Mouse (Mus musculus): Measurements from ENCODE around the gene 5330417C22Rik. TPM values are rescaled to one million over a fixed set of nuclear protein-coding genes. Genes with fewer than 3 reads are reported as not detected.
A peak's percentile ranks its signal among the peaks of the same experiment; 100 is the strongest.

Gene 5330417C22Rik
- polyA plus RNA-seq, 1 experiment from 2014 or later, result 0.64 TPM

DNA sequence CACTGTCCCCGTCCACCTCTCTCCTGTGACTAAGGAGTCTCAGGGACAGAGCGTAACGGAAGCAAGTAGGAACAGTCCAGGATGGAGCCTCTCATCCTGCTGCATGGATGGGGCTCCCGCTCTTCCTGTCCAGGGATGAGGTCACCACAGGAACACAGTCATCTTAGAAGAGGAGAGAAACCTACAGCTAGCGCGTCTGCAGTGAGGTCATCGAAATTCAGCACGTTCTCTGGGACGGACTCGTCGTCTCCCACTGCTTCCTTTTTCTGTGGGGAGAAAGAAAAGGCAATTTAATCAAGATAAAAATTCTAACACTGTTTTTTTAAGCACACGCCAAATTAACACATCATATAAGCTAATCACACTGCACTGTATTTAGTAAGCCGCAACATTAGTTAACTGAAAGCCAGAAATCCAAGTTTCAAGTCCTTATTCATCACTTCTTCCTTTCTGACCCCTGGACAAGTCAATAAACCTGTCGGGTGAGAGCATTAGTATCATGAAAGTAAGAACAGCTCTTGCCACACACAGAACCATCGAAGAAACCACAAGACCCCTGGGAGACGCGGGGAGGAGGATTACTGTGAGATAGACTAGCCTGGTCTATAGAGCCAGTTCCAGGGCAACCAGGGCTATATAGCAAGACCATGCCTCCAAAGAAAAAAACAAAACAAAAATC lies 100.5 kb downstream of the 5330417C22Rik start:
- no peak for DNase-seq (ENCODE audit: low spot score)
- H3K27ac ChIP-seq (replicated peaks), result no peak overlapping the region
- no peaks in the 10 kb centered on the region for H3K27me3 ChIP-seq (replicated peaks; ENCODE audit: low read depth, poor library complexity, severe bottlenecking)
- no peaks in the 10 kb centered on the region for H3K9me3 ChIP-seq
- H3K36me3 ChIP-seq (replicated peaks), result peaks cover 81% of the 10 kb centered on the region
- 89% methylated on average over 17 of the region's 17 CpGs for WGBS
- H3K4me1 ChIP-seq, result peaks cover 38% of the 10 kb centered on the region
- H3K4me3 ChIP-seq, result no peak overlapping the region

GRCm38 (mm10) chr3:108433881-108434495 lies 102.3 kb downstream of the 5330417C22Rik start:
- Histone ChIP-seq H3K9me3 (no peaks in the 10 kb centered on the region), H3K36me3 (replicated peaks) (peaks cover 89% of the 10 kb centered on the region), H3K4me3 (peak overlapping the region; percentile 33), H3K27ac (replicated peaks) (peak overlapping the region; percentile 80), H3K4me1 (peaks cover 38% of the 10 kb centered on the region), H3K27me3 (replicated peaks; ENCODE audit: low read depth, poor library complexity, severe bottlenecking) (no peaks in the 10 kb centered on the region)
- 39% methylated on average over 19 of the region's 19 CpGs for WGBS
- no peak for DNase-seq (ENCODE audit: low spot score)

- H3K4me1 ChIP-seq, result peaks cover 38% of the 10 kb centered on the region
- no peaks in the 10 kb centered on the region for H3K9me3 ChIP-seq
- H3K27ac ChIP-seq (replicated peaks), result peak overlapping the region; percentile 80
- peak overlapping the region; percentile 33 for H3K4me3 ChIP-seq
- 31% methylated on average over 18 of the region's 18 CpGs for WGBS
- no peaks in the 10 kb centered on the region for H3K27me3 ChIP-seq (replicated peaks; ENCODE audit: low read depth, poor library complexity, severe bottlenecking)
- peak; percentile 71 for DNase-seq (ENCODE audit: low spot score)
- H3K36me3 ChIP-seq (replicated peaks), result peaks cover 89% of the 10 kb centered on the region
Observed at GRCm38 (mm10) chr3:108433188-108433880, 103.0 kb downstream of the 5330417C22Rik start.

- H3K27me3 ChIP-seq (replicated peaks; ENCODE audit: low read depth, poor library complexity, severe bottlenecking), result no peaks in the 10 kb centered on the region
- no peak for DNase-seq (ENCODE audit: low spot score)
- H3K27ac ChIP-seq (replicated peaks), result peak overlapping the region; percentile 80
- no peak overlapping the region for H3K4me3 ChIP-seq
- WGBS, result 68% methylated on average over 13 of the region's 13 CpGs
- peaks cover 93% of the 10 kb centered on the region for H3K36me3 ChIP-seq (replicated peaks)
- H3K9me3 ChIP-seq, result no peaks in the 10 kb centered on the region
- H3K4me1 ChIP-seq, result peaks cover 38% of the 10 kb centered on the region
Observed at GRCm38 (mm10) chr3:108432542-108433187, 103.7 kb downstream of the 5330417C22Rik start.

- 86% methylated on average over 6 of the region's 6 CpGs for WGBS
- H3K27me3 ChIP-seq (replicated peaks; ENCODE audit: low read depth, poor library complexity, severe bottlenecking), result no peaks in the 10 kb centered on the region
- H3K4me3 ChIP-seq, result no peak overlapping the region
- H3K36me3 ChIP-seq (replicated peaks), result peaks cover 56% of the 10 kb centered on the region
- H3K27ac ChIP-seq (replicated peaks), result peak overlapping the region; percentile 61
- H3K9me3 ChIP-seq, result no peaks in the 10 kb centered on the region
- DNase-seq (ENCODE audit: low spot score), result no peak
- H3K4me1 ChIP-seq, result peaks cover 35% of the 10 kb centered on the region
Observed at GRCm38 (mm10) chr3:108425624-108426018, 110.7 kb downstream of the 5330417C22Rik start.

GRCm38 (mm10) chr3:108424944-108425623 lies 111.3 kb downstream of the 5330417C22Rik start:
- WGBS, result 67% methylated on average over 7 of the region's 7 CpGs
- Histone ChIP-seq H3K4me3 (no peak overlapping the region), H3K27ac (replicated peaks) (peak overlapping the region; percentile 61), H3K4me1 (peaks cover 35% of the 10 kb centered on the region), H3K27me3 (replicated peaks; ENCODE audit: low read depth, poor library complexity, severe bottlenecking) (no peaks in the 10 kb centered on the region), H3K9me3 (no peaks in the 10 kb centered on the region), H3K36me3 (replicated peaks) (peaks cover 52% of the 10 kb centered on the region)
- no peak for DNase-seq (ENCODE audit: low spot score)

DNA sequence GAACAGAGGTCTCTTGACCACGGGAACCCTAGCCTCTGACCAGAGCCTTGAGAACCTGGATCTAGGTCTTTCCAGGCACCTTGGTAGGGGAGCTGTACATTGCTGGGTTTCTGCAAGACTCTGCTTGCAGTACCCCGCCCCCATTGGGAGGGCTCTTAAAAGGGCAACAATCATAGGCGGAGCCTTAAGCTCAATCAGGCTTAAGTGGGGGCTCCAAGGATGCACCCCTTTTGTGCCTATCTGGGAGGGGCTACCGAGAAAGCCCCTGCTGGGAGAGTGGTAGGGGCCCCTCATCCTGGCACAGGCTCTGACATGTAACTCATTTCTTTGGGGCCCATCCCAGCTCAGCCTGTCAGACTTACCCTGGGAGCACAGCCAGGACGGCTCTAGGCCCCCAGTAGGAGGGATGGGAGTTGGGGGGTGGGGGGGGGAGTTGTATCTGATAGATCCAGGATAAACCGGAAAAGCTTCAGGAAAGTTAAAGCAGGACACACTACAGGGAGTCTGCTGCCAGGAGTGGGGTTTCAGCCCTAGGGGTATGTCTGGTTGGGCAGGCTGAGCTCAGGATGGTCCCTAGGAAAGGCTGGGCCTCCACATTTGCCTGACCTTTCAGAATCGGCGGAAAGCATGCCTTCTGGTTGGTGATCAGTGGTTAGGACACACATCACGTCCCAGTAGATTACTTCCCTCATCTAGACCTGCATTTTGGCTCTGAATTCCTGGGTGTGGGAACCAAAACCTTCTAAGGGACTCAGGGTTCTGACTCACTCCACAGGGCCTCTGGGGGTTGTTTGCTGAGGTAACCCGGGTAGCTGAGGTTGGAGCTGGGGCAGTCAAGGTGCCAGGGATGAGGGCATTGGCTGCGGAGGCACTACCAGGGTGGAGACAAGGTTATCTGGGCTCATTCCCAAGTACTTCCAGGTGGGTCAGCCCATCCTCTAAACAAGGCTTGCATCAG lies 112.2 kb downstream of the 5330417C22Rik start:
- 19% methylated on average over 11 of the region's 11 CpGs for WGBS
- peak; percentile 58 for DNase-seq (ENCODE audit: low spot score)
- Histone ChIP-seq H3K36me3 (replicated peaks) (peaks cover 42% of the 10 kb centered on the region), H3K4me1 (peaks cover 35% of the 10 kb centered on the region), H3K27ac (replicated peaks) (peak overlapping the region; percentile 60), H3K9me3 (no peaks in the 10 kb centered on the region), H3K4me3 (peak overlapping the region; percentile 36), H3K27me3 (replicated peaks; ENCODE audit: low read depth, poor library complexity, severe bottlenecking) (no peaks in the 10 kb centered on the region)

GRCm38 (mm10) chr3:108423006-108423405 lies 113.3 kb downstream of the 5330417C22Rik start:
- H3K4me1 ChIP-seq, result peaks cover 35% of the 10 kb centered on the region

DNA sequence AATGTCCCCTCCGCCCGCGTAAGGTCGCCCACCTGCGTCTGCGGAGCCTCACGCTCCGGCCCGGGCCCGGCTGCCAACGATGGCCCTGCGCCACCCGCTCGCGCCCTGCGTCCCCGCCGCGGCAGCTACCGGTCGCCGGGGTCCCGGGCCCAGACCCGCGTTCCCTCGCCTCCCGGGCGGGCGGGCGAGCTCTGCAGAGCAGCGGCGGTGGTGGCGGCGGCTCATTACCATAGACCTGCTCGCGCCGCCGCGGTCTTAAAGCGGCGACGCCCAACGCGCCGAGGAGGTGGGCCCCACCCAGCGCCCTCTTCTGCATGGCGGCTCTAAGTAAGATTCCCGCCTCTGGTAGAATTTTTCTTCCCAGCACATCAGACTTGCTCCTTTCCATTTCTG lies 120.5 kb downstream of the 5330417C22Rik start:
- Histone ChIP-seq H3K36me3 (replicated peaks) (peaks cover 34% of the 10 kb centered on the region), H3K4me3 (peak overlapping the region; percentile 82), H3K27ac (replicated peaks) (peak overlapping the region; percentile 93), H3K9me3 (peaks cover 25% of the 10 kb centered on the region), H3K27me3 (replicated peaks; ENCODE audit: low read depth, poor library complexity, severe bottlenecking) (peaks cover 42% of the 10 kb centered on the region), H3K4me1 (peaks cover 29% of the 10 kb centered on the region)
- WGBS, result under 1% methylated on average over 48 of the region's 48 CpGs
- peak; percentile 90 for DNase-seq (ENCODE audit: low spot score)

More at GRCm38 (mm10) chr3:108423006-108423405, 113.3 kb downstream of the 5330417C22Rik start:
- H3K9me3 ChIP-seq, result no peaks in the 10 kb centered on the region
- peaks cover 6% of the 10 kb centered on the region for H3K27me3 ChIP-seq (replicated peaks; ENCODE audit: low read depth, poor library complexity, severe bottlenecking)
- no peak overlapping the region for H3K4me3 ChIP-seq
- peaks cover 31% of the 10 kb centered on the region for H3K36me3 ChIP-seq (replicated peaks)
- 0 out of 2 replicates have a peak overlapping the region, but pooled peaks have one; percentile 19 for H3K27ac ChIP-seq (replicated peaks)
- DNase-seq (ENCODE audit: low spot score), result no peak
- 43% methylated on average over 6 of the region's 6 CpGs for WGBS

DNA sequence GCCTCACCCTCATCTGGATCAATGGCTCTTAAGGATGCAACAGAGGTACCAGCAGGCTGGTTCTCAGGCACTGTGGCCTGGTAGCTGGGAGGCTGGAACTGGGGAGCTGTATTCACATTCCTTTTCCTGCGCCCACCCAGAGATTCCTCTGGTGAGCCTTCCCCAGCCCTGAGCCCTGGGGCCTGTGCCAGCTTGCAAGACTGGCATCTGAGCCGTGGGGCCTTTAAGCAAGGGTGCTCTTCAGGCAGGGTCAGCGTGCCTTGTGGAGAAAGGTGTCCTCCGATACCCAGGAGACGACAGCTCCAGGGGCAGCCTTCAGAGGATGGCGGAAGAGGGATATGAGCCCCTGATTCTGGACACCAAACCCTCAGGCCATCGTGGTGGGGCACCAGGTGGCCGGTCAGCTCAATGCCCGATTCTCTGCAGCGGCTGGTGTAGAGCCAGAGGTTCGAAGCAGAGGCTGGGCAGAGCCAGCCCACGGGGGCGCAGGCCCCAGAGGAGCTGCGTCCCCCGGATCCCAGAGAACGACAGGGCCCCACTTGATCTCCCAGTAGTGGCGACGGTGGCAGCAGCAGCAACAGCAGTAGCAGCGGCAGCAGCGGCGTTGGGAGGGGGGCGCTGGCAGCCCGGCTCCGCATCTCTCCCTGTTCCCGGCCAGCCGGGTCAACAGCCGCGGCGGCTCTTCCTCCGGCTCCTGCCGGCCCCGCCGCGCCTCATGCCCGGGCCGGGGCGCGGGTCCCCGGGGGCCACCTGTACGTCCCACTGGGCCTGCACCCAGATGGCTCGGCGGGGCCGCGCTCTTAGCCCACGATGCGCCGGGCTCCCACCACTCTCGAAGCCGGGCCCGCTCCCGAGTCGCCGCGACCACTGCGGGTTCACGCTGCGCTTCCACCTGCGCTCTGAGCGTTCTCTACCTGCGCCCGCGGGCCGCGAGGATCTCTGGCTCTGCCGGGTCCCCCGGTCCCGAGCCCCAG lies 121.2 kb downstream of the 5330417C22Rik start, which contains the start of gene Celsr2:
TSS of gene Celsr2 (minus strand) at position 696 of the 974 bp plus-strand sequence.
- peak; percentile 69 for DNase-seq (ENCODE audit: low spot score)
- Histone ChIP-seq H3K27me3 (replicated peaks; ENCODE audit: low read depth, poor library complexity, severe bottlenecking) (peaks cover 42% of the 10 kb centered on the region), H3K4me3 (peak within 1 kb of the TSS; percentile 82), H3K9me3 (peaks cover 25% of the 10 kb centered on the region), H3K27ac (replicated peaks) (peak within 1 kb of the TSS; percentile 93), H3K36me3 (replicated peaks) (peaks cover 36% of the 10 kb centered on the region), H3K4me1 (peaks cover 36% of the 10 kb centered on the region)
- 6% methylated on average over 67 of the region's 67 CpGs for WGBS
